Mouse (Mus musculus) retina, postnatal 1 day (tissue): Measurements from ENCODE around the gene Khdc1b.
"Not testable (repeated sequence)": the region's sequence is repeated elsewhere in the genome, so short reads cannot be mapped to it uniquely, and the experiment has no call there.

Experiments
- DNase-seq: peaks from one replicate; pipeline ENCODE4 v3.0.0-alpha.2; 2012

The Khdc1b gene

DNA sequence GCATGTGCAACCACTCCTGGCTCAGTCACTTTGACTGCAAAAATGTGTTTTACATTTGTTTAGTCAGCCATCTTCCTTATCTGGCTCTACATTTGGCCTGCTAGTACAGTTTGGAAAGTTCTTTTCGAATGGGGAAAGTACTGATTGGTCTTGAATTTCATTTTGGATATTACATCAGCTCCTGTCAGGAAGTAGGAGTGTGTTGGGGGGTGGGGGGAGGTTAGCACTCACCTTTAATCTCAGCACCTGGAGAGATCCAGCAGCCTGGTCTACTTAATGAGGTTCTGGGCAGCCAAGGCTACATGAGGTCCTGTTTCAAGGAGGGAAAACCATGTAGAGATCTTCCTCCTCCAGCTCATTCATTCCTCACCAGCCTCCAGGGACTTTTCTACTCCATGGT lies at the start of gene Khdc1b:
TSS of gene Khdc1b (plus strand) at position 301 of the 400 bp plus-strand sequence.
- DNase-seq = no peak

DNA sequence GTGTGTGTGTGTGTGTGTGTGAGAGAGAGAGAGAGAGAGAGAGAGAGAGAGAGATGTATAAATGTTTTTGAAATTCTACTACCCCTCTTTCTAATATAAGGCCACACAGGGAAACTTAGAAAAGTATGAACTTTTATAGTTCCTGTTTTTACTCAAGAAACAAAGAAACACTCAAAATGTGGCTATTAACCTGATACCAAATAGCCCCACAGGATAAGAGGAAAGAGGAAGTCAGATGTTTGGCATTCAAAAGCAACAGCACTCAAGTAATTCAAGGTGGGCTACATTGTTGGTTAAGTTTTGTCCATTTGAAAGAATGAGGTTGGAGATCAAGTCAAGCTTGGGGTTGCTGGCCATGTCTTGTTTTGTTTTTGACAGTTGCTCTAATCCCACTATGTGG lies 47.5 kb upstream of the Khdc1b start:
- DNase-seq = no peak

DNA sequence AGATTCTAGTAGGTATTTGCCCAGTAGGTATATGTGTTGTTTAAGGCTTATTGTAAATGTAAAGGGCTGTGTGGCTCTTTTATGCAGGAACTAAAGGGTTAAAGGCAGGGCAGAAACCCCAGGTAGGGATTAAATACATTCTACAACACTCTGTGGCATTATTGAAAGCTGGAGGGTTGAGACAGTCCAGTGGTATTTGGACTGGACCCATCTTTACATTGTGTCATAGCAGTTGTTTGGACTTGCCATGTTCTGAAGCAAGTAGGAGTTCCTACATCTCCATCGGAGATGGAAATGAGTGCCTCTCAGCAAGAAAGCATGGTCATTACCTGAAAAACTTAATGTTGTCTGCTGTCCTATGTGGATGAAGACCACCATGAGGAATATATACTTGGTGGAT lies 42.6 kb upstream of the Khdc1b start:
- DNase-seq = no peak

DNA sequence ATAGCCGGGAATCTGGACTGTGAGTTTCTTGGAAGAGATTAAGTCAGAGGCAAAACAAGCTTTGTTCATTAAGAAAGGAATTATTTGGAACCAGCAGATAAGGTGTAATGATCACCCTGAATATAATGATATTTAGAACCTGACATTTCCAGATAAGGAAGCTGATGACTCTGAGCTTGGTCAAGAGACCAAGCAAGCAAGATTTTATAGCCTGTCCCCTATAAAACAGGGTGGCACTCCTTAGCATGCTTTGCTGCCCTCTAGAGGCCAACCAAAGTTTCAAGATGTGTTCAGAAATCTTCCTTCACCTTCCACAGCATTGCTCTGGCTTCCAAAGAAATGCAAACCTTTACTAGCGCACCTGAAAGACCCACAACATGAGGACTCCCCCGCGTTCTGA lies 39.1 kb upstream of the Khdc1b start:
- DNase-seq = peak; percentile 61

DNA sequence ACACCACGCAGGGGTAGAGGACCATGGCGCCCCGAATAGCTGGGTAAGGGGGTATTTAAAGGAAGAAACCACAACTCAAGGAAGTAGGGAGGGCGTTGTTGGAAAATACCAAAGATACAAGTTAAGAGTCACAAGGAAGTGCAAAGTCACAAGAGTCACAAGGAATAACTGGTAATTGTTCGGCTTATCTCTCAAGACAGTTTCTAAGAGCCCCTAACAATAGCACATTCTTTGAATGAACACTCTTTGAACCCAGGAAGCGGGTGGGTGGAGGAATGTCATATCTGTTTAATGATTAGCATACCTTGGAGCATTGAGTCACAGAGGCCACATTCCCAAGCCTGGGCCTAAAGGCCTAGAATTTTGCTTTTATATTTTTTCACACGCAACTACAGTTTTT lies 38.6 kb upstream of the Khdc1b start:
- DNase-seq = not testable (repeated sequence)

DNA sequence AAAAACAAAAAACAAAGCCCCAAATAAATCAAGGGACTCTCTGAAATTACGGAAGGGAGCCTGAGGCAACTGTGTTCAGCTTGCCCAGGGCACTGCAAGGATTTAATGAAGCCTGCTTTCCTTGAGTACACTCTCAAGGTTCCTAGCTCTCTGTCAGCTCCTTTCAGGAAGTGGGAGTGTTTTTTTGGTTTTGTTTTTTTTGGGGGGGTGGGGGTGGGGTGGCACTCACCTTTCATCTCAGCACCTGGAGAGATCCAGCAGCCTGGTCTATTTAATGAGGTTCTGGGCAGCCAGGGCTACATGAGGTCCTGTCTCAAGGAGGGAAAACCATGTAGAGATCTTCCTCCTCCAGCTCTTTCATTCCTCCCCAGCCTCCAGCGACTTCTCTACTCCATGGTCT lies 34.0 kb upstream of the Khdc1b start, which contains the start of gene Khdc1a:
TSS of gene Khdc1a (plus strand) at position 301 of the 400 bp plus-strand sequence.
- no peak for DNase-seq

DNA sequence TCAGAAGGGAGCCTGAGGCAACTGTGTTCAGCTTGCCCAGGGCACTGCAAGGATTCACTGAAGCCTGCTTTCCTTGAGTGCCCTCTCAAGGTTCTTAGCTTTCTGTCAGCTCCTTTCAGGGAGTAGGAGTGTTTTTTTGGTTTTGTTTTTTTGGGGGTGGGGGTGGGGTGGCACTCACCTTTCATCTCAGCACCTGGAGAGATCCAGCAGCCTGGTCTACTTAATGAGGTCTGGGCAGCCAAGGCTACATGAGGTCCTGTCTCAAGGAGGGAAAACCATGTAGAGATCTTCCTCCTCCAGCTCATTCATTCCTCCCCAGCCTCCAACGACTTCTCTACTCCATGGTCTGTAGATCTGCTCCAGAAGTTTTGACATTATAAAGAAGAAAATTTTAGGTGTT lies 15.3 kb upstream of the Khdc1b start, which contains the start of gene Khdc1c:
TSS of gene Khdc1c (plus strand) at position 301 of the 400 bp plus-strand sequence.
- not testable (repeated sequence) for DNase-seq

DNA sequence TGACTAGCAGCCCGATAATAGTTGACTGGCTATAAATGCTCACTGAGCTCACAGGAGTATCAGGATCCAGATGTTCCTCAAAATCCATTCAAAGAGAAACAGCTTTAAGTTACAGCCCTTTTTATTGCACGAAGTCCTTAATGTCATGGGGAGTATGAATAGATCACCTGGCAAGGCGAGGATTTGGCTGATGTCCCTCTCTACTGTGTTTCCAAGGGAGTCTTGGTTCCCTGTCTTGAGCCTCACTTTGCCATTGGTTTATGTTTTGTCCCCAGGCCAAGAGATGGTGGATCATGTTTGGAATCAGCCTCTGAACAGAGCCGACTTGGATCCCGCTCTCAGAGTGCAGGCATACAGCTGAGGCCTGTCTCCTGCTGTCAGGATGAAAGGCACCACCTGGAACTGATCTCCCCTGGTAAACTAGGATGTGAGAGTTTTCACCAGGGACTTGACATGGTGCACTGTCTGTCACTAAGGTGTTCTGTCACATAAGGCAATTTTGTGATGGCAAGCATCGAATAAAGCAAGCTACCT lies 7.8 kb downstream of the Khdc1b start:
- no peak for DNase-seq

DNA sequence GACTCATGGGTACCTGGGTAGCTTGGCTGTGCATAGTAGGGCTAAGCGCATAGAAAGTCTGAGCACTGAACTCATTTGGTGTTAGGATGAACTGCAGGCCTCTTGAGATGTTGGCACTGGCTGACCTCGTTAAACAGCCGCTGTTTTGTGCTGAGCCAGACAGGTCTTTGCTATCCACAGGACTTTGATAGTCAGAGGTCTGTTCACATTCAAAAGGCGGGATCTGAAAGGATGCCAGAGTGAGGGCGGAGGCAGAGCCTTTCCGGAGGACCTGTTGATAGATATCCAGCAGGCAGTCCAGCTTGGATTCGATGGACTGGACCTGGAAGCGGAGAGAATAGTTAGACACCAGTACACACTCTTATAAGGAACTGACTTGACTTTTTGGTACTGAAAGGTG lies 19.4 kb downstream of the Khdc1b start:
- DNase-seq = no peak

DNA sequence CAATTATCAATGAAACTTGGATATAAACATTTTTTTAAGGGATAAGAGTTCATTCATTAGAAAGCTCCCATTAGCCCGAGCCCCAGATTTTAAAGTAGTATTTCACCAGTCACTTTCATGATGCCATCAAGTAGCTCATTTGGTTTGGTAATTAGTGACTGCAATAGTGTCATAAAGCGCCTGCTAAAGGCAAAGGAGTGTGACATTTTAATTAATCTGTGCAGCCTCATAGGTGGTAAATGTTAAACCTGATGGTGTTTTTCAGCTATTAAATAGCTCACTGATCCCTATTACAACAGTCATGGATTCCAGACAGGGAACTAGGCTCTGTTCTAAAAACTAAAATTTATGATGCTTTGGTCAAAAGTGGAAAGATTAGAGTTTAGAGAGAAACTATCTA lies 23.9 kb downstream of the Khdc1b start:
- no peak for DNase-seq

DNA sequence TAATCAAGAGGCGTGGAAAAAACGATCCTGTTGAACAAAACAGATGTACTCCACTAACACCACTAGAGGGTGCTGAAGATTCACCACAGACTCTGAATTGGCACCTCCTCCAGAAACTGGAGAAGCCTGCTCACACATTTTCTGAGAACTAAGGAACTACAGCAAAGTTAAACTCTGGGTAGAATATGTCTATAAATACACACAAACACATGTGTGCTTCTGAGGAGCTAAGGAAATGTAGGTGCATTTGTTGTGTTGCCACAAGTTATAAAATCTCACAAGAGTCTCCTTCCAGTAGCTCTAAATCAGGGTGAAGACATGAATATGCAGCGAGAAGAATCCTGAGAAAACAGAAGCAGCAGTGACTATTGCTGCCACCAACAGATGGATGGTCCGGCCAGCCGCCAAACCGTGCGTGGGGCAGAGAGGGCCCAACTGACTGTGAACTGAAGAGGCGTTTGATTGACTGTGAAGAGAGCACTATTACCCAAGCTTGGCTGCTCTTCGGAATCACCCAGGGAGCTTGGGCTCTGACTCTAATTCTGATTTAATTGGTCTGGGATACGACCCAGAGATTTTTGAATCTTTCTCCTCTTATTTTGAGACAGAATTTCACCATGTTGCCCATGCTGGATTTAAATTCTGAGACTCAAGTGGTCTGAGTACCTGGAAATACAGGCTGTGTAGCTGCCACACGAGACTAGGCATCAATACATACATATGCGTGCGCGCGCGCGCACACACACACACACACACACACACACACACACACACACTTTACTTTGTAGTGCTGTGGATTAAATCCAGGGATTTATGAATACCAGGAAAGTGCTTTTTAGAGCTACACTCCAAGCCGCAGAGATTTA lies 28.2 kb downstream of the Khdc1b start:
- DNase-seq = peak; percentile 83

DNA sequence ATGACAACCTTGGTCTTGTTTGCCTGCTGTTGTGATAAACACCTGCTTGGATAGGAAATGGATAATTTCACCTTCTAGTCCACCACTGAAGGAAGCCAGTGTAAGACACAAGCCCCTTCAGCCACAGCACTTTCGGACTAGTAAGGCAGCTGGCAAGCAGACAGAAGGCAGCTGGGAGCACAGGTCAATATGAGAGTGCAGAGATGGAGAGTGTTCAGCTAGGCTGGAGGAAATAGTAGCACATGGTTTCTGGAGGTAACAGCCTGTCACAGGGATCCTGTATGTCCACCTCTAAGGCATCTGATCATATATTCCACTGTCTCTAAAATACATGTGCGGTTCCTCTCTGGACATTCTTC lies 28.8 kb downstream of the Khdc1b start:
- DNase-seq = no peak

DNA sequence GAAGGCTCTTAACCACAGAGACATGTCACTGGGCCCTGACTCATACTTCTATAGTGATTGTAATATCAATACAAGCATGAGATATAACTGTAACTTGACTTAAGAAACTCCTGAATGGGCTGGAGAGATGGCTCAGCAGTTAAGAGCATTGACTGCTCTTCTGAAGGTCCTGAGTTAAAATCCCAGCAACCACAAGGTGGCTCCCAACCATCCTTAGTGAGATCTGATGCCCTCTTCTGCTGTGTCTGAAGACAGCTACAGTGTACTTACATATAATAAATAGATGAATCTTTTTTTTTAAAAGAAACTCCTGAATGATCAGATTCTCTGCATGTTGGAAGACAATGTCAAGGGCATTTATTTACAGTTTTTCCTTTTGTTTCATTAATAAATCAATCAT lies 36.0 kb downstream of the Khdc1b start:
- peak; percentile 6 for DNase-seq

DNA sequence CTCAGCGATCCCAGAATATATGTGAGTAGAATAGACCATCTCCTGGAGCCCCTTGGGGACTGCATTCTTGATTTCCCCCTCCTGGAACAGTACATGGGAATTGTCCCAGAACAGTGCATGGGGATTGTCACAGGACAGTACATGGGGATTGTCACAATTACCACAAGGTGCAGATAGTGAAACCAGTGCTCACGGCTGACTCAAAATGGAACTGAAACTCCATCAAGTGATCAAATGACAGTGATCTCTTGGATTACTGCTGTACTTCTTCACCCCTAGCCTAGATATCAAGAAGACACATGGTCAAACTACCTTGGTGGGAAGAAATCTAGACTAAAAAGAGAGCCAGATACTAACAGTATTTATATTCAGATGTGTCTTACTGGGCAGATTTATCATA lies 42.3 kb downstream of the Khdc1b start:
- DNase-seq = no peak

DNA sequence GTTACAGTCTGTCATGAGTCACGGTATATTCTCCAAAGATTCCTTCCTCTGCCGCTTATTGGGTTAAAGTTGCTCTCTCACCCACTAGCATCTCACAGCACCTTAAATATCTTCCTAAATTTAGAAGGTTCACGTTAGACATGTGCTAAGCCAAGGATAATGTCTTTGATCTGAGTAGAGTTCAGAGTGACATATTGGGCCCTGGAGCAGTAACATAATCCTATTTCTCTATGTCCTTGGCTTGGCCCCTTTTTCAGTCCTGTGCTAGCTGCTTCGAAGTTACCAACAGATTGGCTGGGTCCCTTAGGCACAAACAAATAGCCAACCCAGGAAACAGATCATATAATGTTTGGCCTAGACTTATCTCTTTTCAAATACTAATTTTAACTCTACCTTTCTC lies 44.7 kb downstream of the Khdc1b start:
- DNase-seq = no peak

DNA sequence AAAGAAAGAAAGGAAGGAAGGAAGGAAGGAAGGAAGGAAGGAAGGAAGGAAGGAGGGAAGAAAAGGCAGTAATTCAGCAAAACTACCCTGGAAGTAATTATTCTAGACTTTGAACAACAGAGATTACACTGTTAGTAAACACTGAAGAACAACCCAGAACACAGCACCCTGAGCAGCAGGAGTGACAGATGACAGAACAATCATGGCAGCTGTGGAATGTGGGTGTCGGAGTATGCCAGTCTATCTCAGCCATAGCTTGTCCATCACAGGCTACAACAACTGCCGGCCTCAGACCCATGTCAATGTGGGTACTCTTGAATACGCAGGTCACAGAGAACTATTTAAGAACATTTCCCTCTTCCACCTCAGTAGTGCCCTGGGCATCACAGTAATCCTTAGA lies 48.3 kb downstream of the Khdc1b start:
- DNase-seq = no peak

DNA sequence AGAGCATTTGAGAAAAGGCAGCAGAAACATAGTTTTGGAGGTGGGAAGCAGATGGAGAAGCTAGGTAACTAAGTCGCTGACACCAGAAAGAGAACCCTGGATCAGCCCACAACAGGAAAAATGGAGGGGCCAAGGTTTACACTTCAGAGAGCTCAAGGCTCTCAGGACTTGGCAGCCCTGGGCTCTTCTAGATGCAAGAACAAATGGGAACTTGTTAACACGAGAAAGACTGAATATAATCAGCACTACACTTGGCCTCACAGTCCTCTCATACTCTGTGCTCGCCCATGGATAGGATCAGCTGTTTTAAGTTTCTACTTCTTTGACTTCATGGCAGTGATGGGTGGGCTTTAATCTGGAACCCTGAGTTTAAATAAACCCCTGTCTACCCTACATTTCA lies 51.5 kb downstream of the Khdc1b start:
- DNase-seq = no peak
